Mouse (Mus musculus) left cerebral cortex, postnatal 25 days (tissue): ENCODE data around the gene Anks1. TPM values are rescaled to one million over a fixed set of nuclear protein-coding genes. Genes with fewer than 3 reads are reported as not detected.

Experiments used
- DNase-seq, 2 experiments: peaks; one replicate each; pipeline ENCODE4 v3.0.0; 2022; ENCODE audit warnings: low spot score in 2 of 2, mixed read lengths in 1 of 2
- intact Hi-C: fragments of 180-260 bp; cut with DNase I; formaldehyde crosslinking; loops from one replicate; pipeline ENCODE4 v1.15.1; 2025
- total RNA-seq, 2 experiments: library from RNA; stranded (reverse); gene quantifications; 2 replicates each; pipeline ENCODE4 v1.2.3; 2021

Anks1 gene
- total RNA-seq, 2 experiments from 2014 or later: 32.3 to 35.8 TPM

GRCm38 (mm10) chr17:27982712-27983266 lies 73.7 kb downstream of the Anks1 start:
- intact Hi-C loops: no loop called here
- no peak for DNase-seq

- DNase-seq: no peak
- intact Hi-C loops: no loop called here
These were observed 75.3 kb downstream of the Anks1 start for GRCm38 (mm10) chr17:27984421-27984820.

- DNase-seq: no peak
- intact Hi-C loops: loop anchor here (5.0 kb wide), 1 partner anchor 79 kb away; the partner anchor contains the start of genes Anks1 and Taf11
These were observed 77.0 kb downstream of the Anks1 start for GRCm38 (mm10) chr17:27986106-27986505.

- peak; percentile 73 to 86 for DNase-seq
- intact Hi-C loops: loop anchor here (2.0 to 5.0 kb wide), 4 partner anchors 57 to 172 kb away; partner anchors contain the start of genes Anks1 and Taf11
These were observed 80.9 kb downstream of the Anks1 start for GRCm38 (mm10) chr17:27989807-27990542.

GRCm38 (mm10) chr17:27994001-27994944 lies 85.2 kb downstream of the Anks1 start:
- intact Hi-C loops: loop anchor here (5.0 kb wide), 1 partner anchor 168 kb away; no protein-coding TSS in a partner anchor
- DNase-seq: no peak

GRCm38 (mm10) chr17:27996320-27996719 lies 87.2 kb downstream of the Anks1 start:
- no peak for DNase-seq
- intact Hi-C loops: loop anchor here (5.0 kb wide), 1 partner anchor 36 kb away; no protein-coding TSS in a partner anchor

GRCm38 (mm10) chr17:27997212-27997611 lies 88.1 kb downstream of the Anks1 start:
- intact Hi-C loops: loop anchor here (5.0 kb wide), 1 partner anchor 35 kb away; no protein-coding TSS in a partner anchor
- peak; percentile 73 to 96 for DNase-seq

GRCm38 (mm10) chr17:27999683-28000273 lies 90.7 kb downstream of the Anks1 start:
- intact Hi-C loops: loop anchor here (5.0 kb wide), 1 partner anchor 33 kb away; no protein-coding TSS in a partner anchor
- DNase-seq: peak in 1 of 2 experiments; percentile 50

- intact Hi-C loops: no loop called here
These were observed 91.3 kb downstream of the Anks1 start for GRCm38 (mm10) chr17:28000389-28000788.

GRCm38 (mm10) chr17:28000851-28001250 lies 91.7 kb downstream of the Anks1 start:
- intact Hi-C loops: no loop called here
- DNase-seq: no peak

More at GRCm38 (mm10) chr17:28000389-28000788, 91.3 kb downstream of the Anks1 start:
- peak in 1 of 2 experiments; percentile 58 for DNase-seq

GRCm38 (mm10) chr17:28005393-28005792 lies 96.3 kb downstream of the Anks1 start:
- intact Hi-C loops: loop anchor here (5.0 kb wide), 1 partner anchor 37 kb away; no protein-coding TSS in a partner anchor
- DNase-seq: peak in 1 of 2 experiments; percentile 45

GRCm38 (mm10) chr17:28006208-28006607 lies 97.1 kb downstream of the Anks1 start:
- DNase-seq: no peak
- intact Hi-C loops: loop anchor here (5.0 kb wide), 1 partner anchor 36 kb away; no protein-coding TSS in a partner anchor

GRCm38 (mm10) chr17:28006611-28007010 lies 97.5 kb downstream of the Anks1 start:
- no peak for DNase-seq
- intact Hi-C loops: loop anchor here (5.0 kb wide), 1 partner anchor 36 kb away; no protein-coding TSS in a partner anchor

GRCm38 (mm10) chr17:28007179-28007811 lies 98.2 kb downstream of the Anks1 start:
- no peak for DNase-seq
- intact Hi-C loops: loop anchor here (5.0 kb wide), 1 partner anchor 35 kb away; no protein-coding TSS in a partner anchor

- no peak for DNase-seq
- intact Hi-C loops: loop anchor here (2.0 to 5.0 kb wide), 2 partner anchors 23 to 34 kb away; no protein-coding TSS in a partner anchor
These were observed 98.9 kb downstream of the Anks1 start for GRCm38 (mm10) chr17:28007857-28008564.

- intact Hi-C loops: loop anchor here (2.0 to 5.0 kb wide), 2 partner anchors 22 to 34 kb away; no protein-coding TSS in a partner anchor
- peak in 1 of 2 experiments; percentile 72 for DNase-seq
These were observed 99.5 kb downstream of the Anks1 start for GRCm38 (mm10) chr17:28008565-28008981.

- intact Hi-C loops: loop anchor here (2.0 to 5.0 kb wide), 2 partner anchors 22 to 33 kb away; no protein-coding TSS in a partner anchor
- DNase-seq: no peak
These were observed 100.1 kb downstream of the Anks1 start for GRCm38 (mm10) chr17:28009066-28009715.
